Mouse (Mus musculus): Measurements from ENCODE around the gene Glg1.

DNA sequence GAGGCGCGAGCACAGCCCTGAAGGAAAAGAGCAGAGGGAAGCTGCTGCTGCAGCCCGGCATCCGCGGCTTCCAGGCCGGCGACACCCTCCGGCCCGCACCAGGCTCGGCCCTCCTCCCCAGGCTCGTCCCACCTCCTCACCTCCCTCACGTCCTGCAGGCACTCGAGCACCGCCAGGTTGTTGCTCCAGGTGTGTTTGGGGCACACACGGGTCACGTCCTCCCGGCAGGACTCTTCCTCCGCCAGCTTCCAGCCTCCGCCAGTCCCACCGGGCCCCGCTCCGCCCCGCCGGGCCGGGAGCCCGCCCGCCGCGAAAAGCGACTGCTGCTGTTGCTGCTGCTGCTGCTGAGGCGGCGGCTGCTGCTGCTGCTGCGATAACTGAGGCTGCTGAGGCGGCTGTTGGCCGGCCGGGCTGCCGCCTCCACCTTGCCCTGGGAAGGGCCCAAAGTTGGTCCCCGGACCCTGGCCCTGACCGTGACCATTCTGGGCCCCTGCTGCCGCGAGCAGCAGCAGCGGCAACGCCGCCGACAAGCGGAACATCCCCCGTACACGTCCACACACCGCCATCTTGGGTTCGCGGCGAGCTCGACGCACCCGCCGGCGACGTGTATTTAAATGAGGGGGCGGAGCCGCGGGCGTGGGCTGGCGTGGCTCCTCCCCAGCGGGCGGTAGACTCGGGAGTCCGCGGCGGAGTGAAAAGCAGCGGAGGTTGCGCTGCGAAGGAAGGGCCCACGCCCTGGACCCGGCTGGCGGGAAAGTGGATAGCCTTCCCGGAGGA lies at the start of gene Glg1:
- TF ChIP-seq CTCF (IDR thresholded peaks at IDR 0.05) (no peak), EP300 (IDR thresholded peaks at IDR 0.05; ENCODE audit: insufficient read depth, low read depth, low read length) (peak; percentile 13; the same call in 1 of the 2 replicates)

Data from heart, adult 2 months (tissue).